Mouse (Mus musculus): ENCODE data around the gene Carmil1. TPM values are rescaled to one million over a fixed set of nuclear protein-coding genes. Genes with fewer than 3 reads are reported as not detected.

The Carmil1 gene
- polyA plus RNA-seq, 1 experiment = 29.1 TPM

GRCm38 (mm10) chr13:23994024-23994423 is 286.6 kb downstream of the Carmil1 start:
- Histone ChIP-seq H3K4me1 (ENCODE audit: control insufficient read depth, insufficient read depth, low read length) (no peaks in the 10 kb centered on the region), H3K27ac (ENCODE audit: insufficient read depth, low read length) (no peak overlapping the region), H3K4me3 (ENCODE audit: insufficient read depth, low read length) (no peak overlapping the region)
- TF ChIP-seq POLR2A (IDR thresholded peaks at IDR 0.05; ENCODE audit: low read depth, low read length) = no peak
- no peak for TF ChIP-seq CTCF (IDR thresholded peaks at IDR 0.05; ENCODE audit: borderline replicate concordance, insufficient read depth, low read length)

- Histone ChIP-seq H3K4me3 (ENCODE audit: insufficient read depth, low read length) (no peak within 1 kb of the TSS), H3K4me1 (ENCODE audit: control insufficient read depth, insufficient read depth, low read length) (no peaks in the 10 kb centered on the region), H3K27ac (ENCODE audit: insufficient read depth, low read length) (no peak within 1 kb of the TSS)
- no peak for TF ChIP-seq CTCF (IDR thresholded peaks at IDR 0.05; ENCODE audit: borderline replicate concordance, insufficient read depth, low read length)
- TF ChIP-seq POLR2A (IDR thresholded peaks at IDR 0.05; ENCODE audit: low read depth, low read length) = no peak
Measured at GRCm38 (mm10) chr13:23990928-23991327, 289.7 kb downstream of the Carmil1 start, which contains the start of gene Scgn. TSS of gene Scgn (minus strand) at chr13:23991214.

GRCm38 (mm10) chr13:23990451-23990850 is 290.1 kb downstream of the Carmil1 start:
- Histone ChIP-seq H3K4me1 (ENCODE audit: control insufficient read depth, insufficient read depth, low read length) (no peaks in the 10 kb centered on the region), H3K4me3 (ENCODE audit: insufficient read depth, low read length) (no peak overlapping the region), H3K27ac (ENCODE audit: insufficient read depth, low read length) (no peak overlapping the region)
- no peak for TF ChIP-seq CTCF (IDR thresholded peaks at IDR 0.05; ENCODE audit: borderline replicate concordance, insufficient read depth, low read length)
- no peak for TF ChIP-seq POLR2A (IDR thresholded peaks at IDR 0.05; ENCODE audit: low read depth, low read length)

- TF ChIP-seq CTCF (IDR thresholded peaks at IDR 0.05; ENCODE audit: borderline replicate concordance, insufficient read depth, low read length) = no peak
- TF ChIP-seq POLR2A (IDR thresholded peaks at IDR 0.05; ENCODE audit: low read depth, low read length) = no peak
- Histone ChIP-seq H3K4me3 (ENCODE audit: insufficient read depth, low read length) (no peak overlapping the region), H3K27ac (ENCODE audit: insufficient read depth, low read length) (no peak overlapping the region), H3K4me1 (ENCODE audit: control insufficient read depth, insufficient read depth, low read length) (no peaks in the 10 kb centered on the region)
Measured at GRCm38 (mm10) chr13:23985130-23985529, 295.5 kb downstream of the Carmil1 start.

GRCm38 (mm10) chr13:23972271-23972670 is 308.3 kb downstream of the Carmil1 start:
- no peak overlapping the region for H3K4me3 ChIP-seq (ENCODE audit: insufficient read depth, low read length)
- no peaks in the 10 kb centered on the region for H3K4me1 ChIP-seq (ENCODE audit: control insufficient read depth, insufficient read depth, low read length)
- TF ChIP-seq CTCF (IDR thresholded peaks at IDR 0.05; ENCODE audit: borderline replicate concordance, insufficient read depth, low read length) (no peak), POLR2A (IDR thresholded peaks at IDR 0.05; ENCODE audit: low read depth, low read length) (no peak)
- no peak overlapping the region for H3K27ac ChIP-seq (ENCODE audit: insufficient read depth, low read length)

GRCm38 (mm10) chr13:23971870-23972269 is 308.7 kb downstream of the Carmil1 start:
- H3K4me3 ChIP-seq (ENCODE audit: insufficient read depth, low read length) = no peak overlapping the region
- TF ChIP-seq CTCF (IDR thresholded peaks at IDR 0.05; ENCODE audit: borderline replicate concordance, insufficient read depth, low read length) (no peak), POLR2A (IDR thresholded peaks at IDR 0.05; ENCODE audit: low read depth, low read length) (no peak)
- no peaks in the 10 kb centered on the region for H3K4me1 ChIP-seq (ENCODE audit: control insufficient read depth, insufficient read depth, low read length)
- H3K27ac ChIP-seq (ENCODE audit: insufficient read depth, low read length) = no peak overlapping the region

GRCm38 (mm10) chr13:23964909-23965308 is 315.7 kb downstream of the Carmil1 start:
- H3K4me1 ChIP-seq (ENCODE audit: control insufficient read depth, insufficient read depth, low read length) = no peaks in the 10 kb centered on the region
- H3K4me3 ChIP-seq (ENCODE audit: insufficient read depth, low read length) = no peak overlapping the region
- no peak overlapping the region for H3K27ac ChIP-seq (ENCODE audit: insufficient read depth, low read length)
- TF ChIP-seq CTCF (IDR thresholded peaks at IDR 0.05; ENCODE audit: borderline replicate concordance, insufficient read depth, low read length) (no peak), POLR2A (IDR thresholded peaks at IDR 0.05; ENCODE audit: low read depth, low read length) (no peak)

Other genes with a start within 250 kb of the Carmil1 start
- 0.78 and 1.1 TPM in 2 replicates for gene Cmah, start 46.6 kb upstream of the Carmil1 start, polyA plus RNA-seq (2011; ENCODE audit: insufficient read length, low read depth, missing spikeins)